Mouse (Mus musculus): ENCODE results near the gene Luc7l3. TPM values are rescaled to one million over a fixed set of nuclear protein-coding genes. Genes with fewer than 3 reads are reported as not detected.

The Luc7l3 gene
- 46.2 and 71.5 TPM in 2 replicates for total RNA-seq (2023)

DNA sequence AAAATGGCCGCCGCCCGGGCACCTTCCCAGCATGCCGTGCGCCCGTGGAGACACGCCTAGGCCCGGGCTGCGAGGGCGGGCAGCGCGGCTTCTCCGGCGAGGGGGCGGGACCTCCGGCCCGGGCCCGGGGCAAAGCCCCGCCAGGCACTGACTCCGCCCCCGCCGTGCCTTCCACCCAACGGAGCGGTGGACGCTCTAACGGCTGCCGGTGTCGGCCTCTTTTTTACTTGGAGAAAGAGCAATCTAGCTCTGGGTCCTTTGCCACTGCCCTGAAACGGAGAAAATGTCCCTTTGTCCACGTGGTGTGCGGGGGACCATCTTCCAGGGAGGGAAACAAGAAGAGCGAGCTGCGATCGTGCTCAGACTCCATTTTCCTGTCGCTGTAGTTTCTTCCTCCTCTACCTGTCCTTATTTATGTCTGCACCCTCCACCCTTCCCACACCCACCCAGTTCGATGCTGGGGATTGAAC lies at the start of gene Luc7l3:
Luc7l3 (minus strand) TSS at position 58 of the 470 bp plus-strand sequence.

DNA sequence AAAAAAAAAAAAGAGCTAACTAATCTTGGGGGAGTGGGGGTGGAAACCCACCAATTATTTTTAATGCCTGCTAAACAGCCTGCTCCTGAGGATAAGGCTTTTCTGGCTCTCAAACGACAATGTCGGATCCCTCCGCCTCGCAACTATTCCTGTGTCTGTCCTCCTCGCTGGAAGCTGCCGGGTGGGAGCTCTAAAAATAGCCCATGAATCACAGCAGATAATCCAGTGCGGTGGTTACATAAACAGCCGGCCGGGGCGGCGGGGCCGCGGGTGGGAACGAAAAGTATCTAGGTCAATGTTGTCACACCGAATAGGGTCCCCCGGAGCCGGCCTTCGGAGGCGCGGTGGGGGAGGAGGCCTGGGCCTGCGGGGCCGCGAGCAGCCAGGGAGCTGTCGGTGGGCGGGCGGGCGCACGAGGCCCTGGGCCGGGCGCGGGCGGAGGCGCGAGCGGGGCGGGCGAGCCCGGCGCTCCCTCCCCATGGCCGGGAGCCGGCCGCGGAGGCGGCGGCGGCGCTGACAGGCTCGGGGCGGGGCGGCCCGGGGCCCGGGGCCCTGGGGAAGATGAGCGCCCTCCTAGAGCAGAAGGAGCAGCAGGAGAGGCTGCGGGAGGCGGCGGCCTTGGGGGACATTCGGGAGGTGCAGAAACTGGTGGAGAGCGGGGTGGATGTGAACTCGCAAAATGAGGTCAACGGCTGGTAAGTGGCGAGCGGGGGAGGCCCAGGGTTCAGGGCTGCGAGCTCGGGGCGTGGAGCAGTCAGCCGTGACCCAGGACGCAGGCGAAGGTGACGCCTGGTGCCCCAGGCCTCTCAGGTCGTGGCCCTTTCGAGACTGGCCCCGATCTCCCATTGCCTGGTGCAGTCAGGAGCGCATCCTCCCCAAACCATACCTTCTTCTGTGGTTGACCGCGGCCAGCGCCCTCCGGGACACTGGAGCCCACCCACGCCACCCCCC lies 6.2 kb upstream of the Luc7l3 start, which contains the start of gene Ankrd40:
Ankrd40 (plus strand) TSS at position 309 of the 951 bp plus-strand sequence.

DNA sequence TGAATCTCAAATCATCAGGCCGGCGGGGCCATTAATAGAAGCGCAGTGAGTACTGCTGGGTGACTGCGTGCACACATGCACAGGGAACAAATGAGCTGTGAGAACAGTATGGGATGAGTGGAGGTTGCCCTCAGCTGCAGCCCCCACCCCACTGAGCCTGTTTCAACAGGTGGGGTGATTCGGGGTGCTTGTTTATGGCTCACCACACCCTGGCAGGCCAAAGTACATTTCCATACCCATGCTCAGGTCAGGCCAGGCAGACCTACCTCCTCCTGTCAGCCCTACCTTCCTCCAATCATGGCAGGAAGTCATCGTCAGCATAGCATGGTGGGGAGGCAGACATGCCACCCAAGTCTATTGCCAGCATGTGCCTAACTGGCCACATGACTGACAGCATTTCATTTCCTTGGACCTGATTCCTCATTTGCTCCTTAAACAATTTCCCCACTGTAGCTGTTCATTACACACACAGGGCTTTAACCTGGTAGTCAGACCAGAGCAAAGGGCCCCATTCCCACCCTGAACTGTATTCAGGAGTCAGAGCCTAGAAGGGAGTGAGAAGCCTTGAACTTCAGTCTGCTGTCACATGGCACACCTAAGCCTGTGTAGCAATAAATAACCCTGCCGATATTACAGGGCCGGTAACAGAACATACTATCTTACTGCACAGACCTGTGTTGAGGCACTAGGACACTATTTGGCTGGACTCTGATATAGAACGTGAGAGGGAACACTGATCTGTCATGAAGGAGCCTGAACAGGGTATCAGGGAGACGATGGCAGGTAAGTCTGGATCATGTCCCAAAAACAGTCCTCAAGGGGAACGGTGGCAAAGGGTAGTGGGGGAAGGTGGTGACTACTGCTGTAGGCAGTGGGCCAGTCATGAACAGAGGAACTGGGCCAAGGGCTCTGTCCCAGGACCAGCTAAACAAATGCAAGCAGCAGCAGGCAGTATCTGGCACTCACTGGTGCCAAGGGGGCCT lies 40.3 kb downstream of the Luc7l3 start, which contains the start of gene Gm21885:
Gm21885 (plus strand) TSS at position 675 of the 983 bp plus-strand sequence.

DNA sequence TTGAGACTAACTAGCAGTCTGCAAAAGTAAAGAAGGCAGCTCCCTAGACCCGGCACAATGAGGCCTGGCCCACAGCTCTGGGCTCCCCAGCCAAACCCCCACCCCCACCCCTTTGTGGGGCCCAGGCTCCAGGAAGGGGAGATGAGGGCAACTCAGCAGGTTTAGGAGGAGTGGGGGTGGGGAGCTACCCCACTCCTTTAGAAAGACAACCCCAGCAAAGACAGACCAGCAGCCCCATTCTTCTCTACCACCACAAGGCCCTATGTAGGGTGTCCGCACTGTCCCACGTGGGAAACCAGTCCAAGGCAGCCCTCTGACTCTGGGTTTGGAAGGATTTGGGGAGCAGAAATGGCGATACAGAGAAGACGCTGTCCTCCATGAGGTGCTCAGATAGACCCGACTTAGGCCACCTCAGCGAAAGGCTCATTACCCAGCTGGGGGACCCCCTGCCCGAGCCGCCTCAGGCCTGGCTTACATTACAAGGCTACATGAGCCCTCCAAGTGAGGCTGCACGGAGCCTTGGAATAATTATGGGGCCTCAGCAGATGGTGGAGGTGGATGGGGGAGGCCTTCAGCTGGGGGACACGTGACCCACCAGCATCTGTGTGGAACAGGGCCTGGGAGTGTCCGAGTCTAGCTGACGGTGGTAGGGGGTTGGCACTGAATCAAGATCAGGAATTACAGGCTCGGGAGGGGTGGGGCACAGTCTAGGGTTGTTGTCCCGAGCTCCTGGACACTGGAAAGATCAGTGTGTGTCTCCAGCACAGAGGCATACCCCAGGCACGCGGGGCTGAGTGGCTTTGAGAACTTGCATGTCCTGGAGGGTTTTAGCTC lies 75.6 kb downstream of the Luc7l3 start, which contains the start of gene Wfikkn2:
Wfikkn2 (minus strand) TSS at position 51 of the 834 bp plus-strand sequence.

Other genes with a start within 250 kb of the Luc7l3 start
- gene Tob1, start 110.5 kb downstream of the Luc7l3 start, total RNA-seq (2023) = 68.9 and 84.3 TPM in 2 replicates
- not detected in 2 replicates for gene Wfikkn2, start 76.0 kb downstream of the Luc7l3 start, total RNA-seq (2023)
- not detected in 2 replicates for gene Gm21885, start 40.1 kb downstream of the Luc7l3 start, total RNA-seq (2023)
- gene Ankrd40, start 6.0 kb upstream of the Luc7l3 start, total RNA-seq (2023) = 18.1 and 21.7 TPM in 2 replicates
- gene Abcc3, start 71.0 kb upstream of the Luc7l3 start, total RNA-seq (2023) = 1.1 and 3.8 TPM in 2 replicates
- 0.13 and 1.7 TPM in 2 replicates for gene Cacna1g, start 152.2 kb upstream of the Luc7l3 start, total RNA-seq (2023)
- not detected in 2 replicates for gene Spata20, start 164.2 kb upstream of the Luc7l3 start, total RNA-seq (2023)
- not detected in 2 replicates for gene Epn3, start 178.0 kb upstream of the Luc7l3 start, total RNA-seq (2023)
- gene Mycbpap, start 199.8 kb upstream of the Luc7l3 start, total RNA-seq (2023) = 0.20 and 0.22 TPM in 2 replicates
- 0.27 and 0.79 TPM in 2 replicates for gene Rsad1, start 227.3 kb upstream of the Luc7l3 start, total RNA-seq (2023)
- not detected in 2 replicates for gene Chad, start 243.1 kb upstream of the Luc7l3 start, total RNA-seq (2023)